Mouse (Mus musculus) fibroblast of lung, adult 2 months (primary cell): ENCODE measurements around the gene Rfc3.
"Not testable (repeated sequence)": the region's sequence is repeated elsewhere in the genome, so short reads cannot be mapped to it uniquely, and the experiment has no call there.

Experiments
- DNase-seq: peaks from one replicate; pipeline ENCODE4 v3.0.0-alpha.2; 2011; ENCODE audit warnings: low read depth

Gene Rfc3

DNA sequence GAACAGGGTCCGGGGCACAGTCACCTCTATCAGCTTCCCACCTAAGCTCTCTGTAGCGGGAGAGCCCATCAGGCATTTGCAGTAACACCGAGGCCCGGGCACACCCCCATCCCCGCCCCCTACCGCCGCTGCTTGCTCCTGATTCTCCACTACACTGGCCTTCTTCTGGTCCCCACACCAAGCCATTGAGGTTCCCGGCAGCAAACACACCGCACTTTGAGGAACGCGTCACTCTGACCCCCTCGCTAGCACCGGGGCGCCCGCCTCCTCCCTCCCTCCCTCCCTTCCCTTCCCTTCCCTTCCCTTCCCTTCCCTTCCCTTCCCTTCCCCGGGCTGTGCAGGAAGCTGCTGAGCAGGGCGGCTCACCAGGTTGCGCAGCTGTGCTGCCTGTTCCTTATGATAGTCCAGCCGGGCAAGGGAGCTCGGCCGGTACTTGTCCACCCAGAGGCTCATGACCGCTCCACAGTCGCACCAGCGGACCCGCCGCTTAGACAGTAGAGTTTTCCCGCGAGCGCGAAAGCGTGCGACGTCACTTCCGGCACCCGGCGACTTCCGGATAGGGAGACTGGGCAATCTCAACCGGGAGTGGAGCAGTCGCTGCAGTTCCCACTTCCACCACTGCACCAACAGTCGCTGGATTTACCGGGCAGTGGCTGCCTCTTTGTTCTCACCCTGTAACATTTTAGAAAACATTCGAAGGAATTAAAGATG is at the start of gene Rfc3:
TSS of gene Rfc3 (minus strand) at position 543 of the 711 bp plus-strand sequence.
- peak; percentile 90 for DNase-seq

DNA sequence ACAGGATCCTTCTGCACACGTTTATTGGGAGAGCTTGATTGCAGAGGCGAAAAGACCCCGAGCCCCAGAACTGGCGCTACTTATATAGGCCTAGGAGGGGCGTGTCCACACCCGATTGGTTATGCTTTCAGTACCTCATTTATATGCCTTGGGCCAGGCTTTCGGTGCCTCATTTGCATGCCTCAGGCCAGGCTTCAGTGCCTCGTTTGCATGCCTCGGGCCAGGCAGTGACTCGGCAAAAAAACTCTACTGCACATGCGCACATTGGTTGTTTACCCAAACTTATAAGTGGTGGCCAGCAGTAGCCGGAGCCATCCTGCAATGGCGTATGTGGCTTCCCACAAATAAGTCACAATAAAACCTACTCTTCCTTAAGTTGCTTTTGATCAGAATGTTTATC is 42.6 kb upstream of the Rfc3 start:
- not testable (repeated sequence) for DNase-seq

DNA sequence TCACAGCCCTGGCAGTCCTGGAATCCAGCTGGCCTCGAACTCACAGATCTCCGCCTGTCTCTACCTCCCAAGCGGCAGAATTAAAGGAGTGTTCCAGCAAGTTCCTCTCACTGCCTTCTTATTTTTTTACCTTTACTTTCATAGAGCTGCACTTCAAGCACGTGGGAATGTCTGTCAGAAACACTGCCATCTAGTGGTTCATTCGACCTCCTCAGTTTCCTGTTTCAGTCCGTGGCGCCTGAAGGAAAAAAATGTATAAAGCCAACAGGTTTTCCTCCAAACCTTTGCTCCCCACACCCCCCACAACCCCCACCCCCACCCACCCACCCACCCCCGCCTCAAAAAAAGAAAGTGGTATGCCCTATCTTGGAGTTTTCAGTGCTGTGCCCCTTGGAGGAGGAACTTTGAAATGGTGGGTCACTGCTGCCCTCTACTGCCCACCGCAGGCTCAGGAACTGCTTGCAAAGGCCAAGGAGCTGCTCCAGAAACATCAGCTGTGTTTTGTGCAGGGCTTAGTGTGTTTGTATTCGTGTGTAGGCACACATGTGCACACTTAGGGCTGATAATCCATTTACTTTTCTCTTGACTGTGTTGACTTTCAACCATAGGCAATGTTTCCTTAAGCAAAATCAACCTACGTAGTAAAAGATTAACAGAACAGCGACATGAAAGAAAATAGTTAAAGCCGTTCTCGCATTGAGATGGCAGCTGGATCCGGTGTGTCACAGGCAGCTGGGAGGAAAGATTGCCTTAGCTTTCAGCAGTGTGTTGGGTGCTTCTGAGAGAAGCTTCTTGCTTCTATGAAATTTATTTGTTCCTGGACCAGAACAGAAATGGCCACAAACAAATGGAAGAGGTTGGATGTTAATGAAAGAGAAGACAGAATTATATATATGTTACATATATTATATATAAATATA is 35.8 kb upstream of the Rfc3 start:
- peak; percentile 60 for DNase-seq

DNA sequence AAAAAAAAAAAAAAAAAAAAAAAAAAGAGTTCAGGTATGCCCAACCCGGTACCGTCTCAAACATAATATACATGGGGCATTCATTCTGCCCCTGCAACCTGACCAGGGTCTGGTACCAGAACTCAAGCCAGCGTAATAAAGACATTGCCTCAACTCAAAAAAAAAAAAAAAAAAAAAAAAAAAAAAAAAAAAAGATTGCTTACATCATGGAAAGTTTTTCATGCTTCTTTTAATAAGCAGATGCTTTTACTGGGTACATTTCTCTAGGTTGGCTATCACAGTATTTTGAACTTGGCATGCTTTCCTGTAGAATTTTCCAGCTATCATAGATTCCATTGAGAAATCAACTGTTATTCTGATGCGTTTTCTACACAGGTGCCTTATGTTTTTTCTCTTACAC is 11.2 kb upstream of the Rfc3 start:
- no peak for DNase-seq

DNA sequence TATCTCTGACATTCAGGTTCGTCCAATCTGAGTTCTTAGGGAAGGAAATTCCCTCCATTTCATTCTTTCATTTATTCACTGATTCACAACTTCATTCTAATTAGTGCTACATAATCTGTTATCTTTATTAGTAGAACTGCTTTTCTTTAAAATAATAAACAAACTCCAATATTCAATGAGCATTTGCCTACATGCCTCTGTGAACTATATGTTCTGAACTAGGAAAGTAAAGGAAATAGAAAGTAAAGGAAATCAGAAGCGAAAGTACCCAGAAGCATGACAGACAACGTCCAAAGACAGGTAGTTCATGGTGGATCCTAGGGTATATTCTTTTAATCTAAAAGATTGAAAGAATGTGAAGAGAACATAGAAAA is 356 bp upstream of the Rfc3 start:
- DNase-seq, result no peak

DNA sequence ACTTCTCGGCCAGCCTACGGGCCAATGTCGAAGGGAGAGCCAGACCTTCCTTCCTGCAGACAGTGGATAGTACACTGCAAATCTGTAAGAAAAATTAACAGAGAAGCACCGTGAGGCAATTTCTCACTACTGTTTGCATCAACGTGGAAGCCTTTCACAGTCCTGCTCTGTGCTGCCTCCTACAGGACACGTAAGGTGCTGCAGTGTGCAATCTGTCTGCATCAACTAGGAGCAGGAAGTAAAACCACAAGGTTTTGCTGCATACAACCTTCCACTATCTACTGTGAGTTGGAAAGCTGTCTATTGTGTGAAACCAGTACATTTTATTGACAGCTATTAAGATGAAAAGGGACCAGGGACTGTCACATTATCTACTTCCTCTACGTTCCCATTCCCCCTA is 6.2 kb downstream of the Rfc3 start:
- no peak for DNase-seq

DNA sequence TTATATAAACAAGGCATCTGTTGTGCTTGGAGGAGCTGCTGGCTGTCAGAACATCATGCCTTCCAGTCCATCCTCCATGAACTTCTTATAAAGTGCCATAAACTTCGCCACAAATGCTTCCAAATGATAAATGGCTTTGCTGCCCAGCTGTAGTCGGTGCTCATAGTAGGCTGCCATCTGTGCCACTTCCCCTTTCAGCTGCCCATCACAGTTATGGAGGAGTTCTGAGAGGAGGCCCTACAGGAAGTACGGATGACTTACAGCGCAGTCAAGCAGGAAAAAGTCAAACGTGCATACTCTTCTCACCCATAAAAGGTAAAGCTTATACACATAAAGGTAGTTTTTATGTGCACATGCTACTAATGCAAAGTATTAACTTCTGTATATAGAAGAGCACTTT is 8.2 kb downstream of the Rfc3 start:
- no peak for DNase-seq

DNA sequence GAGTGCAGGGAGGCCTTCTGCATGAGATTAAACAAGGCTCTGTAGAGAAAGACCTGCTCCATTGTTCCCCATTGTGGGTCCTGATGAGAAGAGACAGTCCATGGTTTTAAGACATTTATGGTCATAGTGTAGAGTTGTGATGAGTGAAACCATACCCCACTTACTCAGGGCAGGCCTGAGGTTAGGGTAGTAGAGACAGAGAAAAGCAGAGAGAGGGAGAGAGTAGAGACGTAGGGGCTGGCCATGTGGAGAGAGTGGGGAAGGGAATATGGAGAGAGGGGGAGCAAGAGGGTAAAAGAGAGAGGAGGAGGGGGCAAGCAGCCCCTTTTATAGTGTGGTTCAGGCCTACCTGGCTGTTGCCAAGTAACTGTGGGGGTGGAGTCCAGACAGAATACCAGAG is 8.9 kb downstream of the Rfc3 start:
- no peak for DNase-seq

DNA sequence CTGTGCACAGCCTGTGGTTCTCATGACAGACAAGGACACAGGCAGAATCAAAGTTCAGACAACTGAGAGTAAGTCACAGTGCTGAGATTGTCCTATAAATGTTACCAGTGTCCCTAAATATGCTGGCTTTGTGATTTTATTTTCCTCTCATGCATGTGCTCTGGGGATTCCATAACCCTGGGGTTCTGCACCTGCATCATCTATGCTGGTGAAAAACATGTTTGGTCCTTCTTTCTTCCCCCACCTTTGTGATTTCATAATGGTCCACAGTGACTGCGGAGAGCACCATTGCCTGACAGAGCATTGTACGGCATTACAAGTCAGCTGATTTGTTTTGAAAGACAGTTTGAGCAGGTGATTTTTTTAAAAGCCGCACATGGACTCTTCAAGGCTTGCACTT is 45.1 kb downstream of the Rfc3 start, which contains the start of gene Vmn2r18:
TSS of gene Vmn2r18 (minus strand) at position 101 of the 400 bp plus-strand sequence.
- no peak for DNase-seq

DNA sequence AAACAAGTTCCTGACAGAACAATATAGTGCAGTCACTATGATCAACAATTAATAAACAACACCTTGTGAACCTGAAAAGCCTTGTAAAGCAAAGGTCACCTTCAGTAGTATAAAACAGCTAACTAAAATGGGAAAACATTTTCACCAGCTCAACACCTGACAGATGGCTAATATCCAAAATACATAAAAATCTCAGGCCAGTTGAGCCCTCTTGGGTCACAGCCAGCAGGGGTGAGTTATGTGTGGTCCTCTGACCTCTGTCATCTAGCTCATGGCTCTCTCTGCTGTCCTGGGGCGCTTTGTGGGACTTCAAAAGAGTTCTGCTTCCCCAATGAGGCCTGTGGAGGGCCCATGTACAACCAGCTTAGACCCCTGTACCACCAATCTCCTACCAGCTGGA is 49.3 kb downstream of the Rfc3 start:
- DNase-seq, result no peak
